Mouse (Mus musculus) heart, embryonic 12.5 days (tissue): Measurements from ENCODE around the gene Gm609. TPM values are rescaled to one million over a fixed set of nuclear protein-coding genes. Genes with fewer than 3 reads are reported as not detected.

ENCODE experiments used
- ATAC-seq: fragments of 200-750 bp; cut with Nextera tagmentation; 2 replicates; pipeline ENCODE4 v1.8.0; 2017; ENCODE audit warnings: moderate TSS enrichment, moderate library complexity; ENCODE audit not compliant: insufficient number of reproducible peaks, low FRiP score
- H3K27ac ChIP-seq: fragments of 300-500 bp; sonication (generic); 2 replicates; pipeline ENCODE4 v1.5.1; 2016; ENCODE audit warnings: mild to moderate bottlenecking, moderate library complexity; ENCODE audit not compliant: poor library complexity, severe bottlenecking
- H3K27me3 ChIP-seq: fragments of 300-500 bp; sonication (generic); replicated peaks from 2 replicates; pipeline ENCODE4 v1.6.1; 2016; ENCODE audit warnings: mild to moderate bottlenecking, moderate library complexity
- H3K36me3 ChIP-seq: fragments of 300-500 bp; sonication (generic); 2 replicates; pipeline ENCODE4 v1.6.1; 2016; ENCODE audit warnings: mild to moderate bottlenecking, moderate library complexity
- H3K4me1 ChIP-seq: fragments of 300-500 bp; sonication (generic); replicated peaks from 2 replicates; pipeline ENCODE4 v1.6.1; 2016; ENCODE audit warnings: mild to moderate bottlenecking
- H3K4me2 ChIP-seq: fragments of 300-500 bp; sonication (generic); 2 replicates; pipeline ENCODE4 v1.6.1; 2016; ENCODE audit warnings: mild to moderate bottlenecking, moderate library complexity
- H3K4me3 ChIP-seq: fragments of 300-500 bp; sonication (generic); 2 replicates; pipeline ENCODE4 v1.5.1; 2016; ENCODE audit warnings: mild to moderate bottlenecking
- H3K9ac ChIP-seq: fragments of 300-500 bp; sonication (generic); 2 replicates; pipeline ENCODE4 v1.6.1; 2016; ENCODE audit warnings: mild to moderate bottlenecking, moderate library complexity
- H3K9me3 ChIP-seq: fragments of 300-500 bp; sonication (generic); replicated peaks from 2 replicates; pipeline ENCODE4 v1.6.1; 2016; ENCODE audit warnings: mild to moderate bottlenecking, moderate library complexity
- WGBS: fragments of 180-500 bp; shearing (Covaris S2); methylation state at CpG from one replicate; pipeline ENCODE4 v1.1.7; 2016; 5-methylcytosine and 5-hydroxymethylcytosine counted together
- polyA plus RNA-seq: library from polyadenylated mRNA; unstranded; fragments of >200 nt; fragmentation: Nextera tagmentation; extraction: Ambion mirVana; gene quantifications from 2 replicates; pipeline ENCODE4 v1.2.1, GENCODE M21; 2016

The Gm609 gene
- polyA plus RNA-seq, 1 experiment from 2014 or later: not detected

- H3K9me3 ChIP-seq: no peaks in the 10 kb centered on the region
Observed at GRCm38 (mm10) chr16:45375506-45376225, 117.1 kb downstream of the Gm609 start.

GRCm38 (mm10) chr16:45374074-45374473, 118.7 kb downstream of the Gm609 start:
- no peak overlapping the region for H3K4me3 ChIP-seq
- WGBS: 72% methylated on average over 2 of the region's 2 CpGs
- no peak overlapping the region for H3K4me2 ChIP-seq
- no peaks in the 10 kb centered on the region for H3K36me3 ChIP-seq
- no peak overlapping the region for H3K9ac ChIP-seq
- ATAC-seq: no peak
- H3K9me3 ChIP-seq: no peaks in the 10 kb centered on the region
- H3K27me3 ChIP-seq: no peaks in the 10 kb centered on the region
- H3K4me1 ChIP-seq: no peaks in the 10 kb centered on the region
- H3K27ac ChIP-seq: no peak overlapping the region

More at GRCm38 (mm10) chr16:45375506-45376225, 117.1 kb downstream of the Gm609 start:
- H3K4me1 ChIP-seq: no peaks in the 10 kb centered on the region
- no peak overlapping the region for H3K9ac ChIP-seq
- no peaks in the 10 kb centered on the region for H3K36me3 ChIP-seq
- H3K27me3 ChIP-seq: no peaks in the 10 kb centered on the region
- 53% methylated on average over 2 of the region's 2 CpGs for WGBS
- H3K27ac ChIP-seq: no peak overlapping the region
- no peak for ATAC-seq
- no peak overlapping the region for H3K4me2 ChIP-seq
- no peak overlapping the region for H3K4me3 ChIP-seq

GRCm38 (mm10) chr16:45371076-45371475, 121.7 kb downstream of the Gm609 start:
- Histone ChIP-seq H3K9ac (no peak overlapping the region), H3K27me3 (no peaks in the 10 kb centered on the region), H3K27ac (no peak overlapping the region), H3K4me1 (0 out of 2 replicates have a peak, but pooled peaks cover 3% of the 10 kb centered on the region), H3K36me3 (no peaks in the 10 kb centered on the region), H3K9me3 (no peaks in the 10 kb centered on the region), H3K4me2 (no peak overlapping the region), H3K4me3 (no peak overlapping the region)
- ATAC-seq: no peak
- 75% methylated on average over 1 of the region's 1 CpGs for WGBS

- Histone ChIP-seq H3K4me3 (no peak overlapping the region), H3K27me3 (no peaks in the 10 kb centered on the region), H3K4me1 (peaks cover 4% of the 10 kb centered on the region; the same call in 1 of the 2 replicates), H3K36me3 (no peaks in the 10 kb centered on the region), H3K27ac (peak overlapping the region; percentile 43; the same call in 1 of the 2 replicates), H3K9me3 (no peaks in the 10 kb centered on the region), H3K4me2 (no peak overlapping the region), H3K9ac (no peak overlapping the region)
- no peak for ATAC-seq
- WGBS: 57% methylated on average over 4 of the region's 4 CpGs
Observed at GRCm38 (mm10) chr16:45369285-45369965, 123.3 kb downstream of the Gm609 start.

- Histone ChIP-seq H3K27me3 (no peaks in the 10 kb centered on the region), H3K4me3 (no peak overlapping the region), H3K4me1 (peaks cover 4% of the 10 kb centered on the region; the same call in 1 of the 2 replicates), H3K36me3 (no peaks in the 10 kb centered on the region), H3K9me3 (no peaks in the 10 kb centered on the region), H3K4me2 (no peak overlapping the region), H3K27ac (peak overlapping the region; percentile 54), H3K9ac (no peak overlapping the region)
- 59% methylated on average over 7 of the region's 7 CpGs for WGBS
- ATAC-seq: no peak
Observed at GRCm38 (mm10) chr16:45366111-45366510, 126.7 kb downstream of the Gm609 start.

- no peaks in the 10 kb centered on the region for H3K9me3 ChIP-seq
- H3K4me3 ChIP-seq: no peak overlapping the region
- H3K27ac ChIP-seq: no peak overlapping the region
- no peak for ATAC-seq
- H3K4me1 ChIP-seq: peaks cover 4% of the 10 kb centered on the region; the same call in 1 of the 2 replicates
- H3K36me3 ChIP-seq: no peaks in the 10 kb centered on the region
- H3K4me2 ChIP-seq: no peak overlapping the region
- 85% methylated on average over 9 of the region's 9 CpGs for WGBS
- H3K9ac ChIP-seq: no peak overlapping the region
- no peaks in the 10 kb centered on the region for H3K27me3 ChIP-seq
Observed at GRCm38 (mm10) chr16:45365353-45365752, 127.4 kb downstream of the Gm609 start.

GRCm38 (mm10) chr16:45364627-45365026, 128.1 kb downstream of the Gm609 start:
- ATAC-seq: no peak
- Histone ChIP-seq H3K4me2 (no peak overlapping the region), H3K4me1 (peaks cover 4% of the 10 kb centered on the region; the same call in 1 of the 2 replicates), H3K27me3 (no peaks in the 10 kb centered on the region), H3K4me3 (no peak overlapping the region), H3K9me3 (no peaks in the 10 kb centered on the region), H3K27ac (no peak overlapping the region), H3K36me3 (no peaks in the 10 kb centered on the region), H3K9ac (no peak overlapping the region)
- 77% methylated on average over 1 of the region's 1 CpGs for WGBS

GRCm38 (mm10) chr16:45363480-45364045, 129.2 kb downstream of the Gm609 start:
- no peaks in the 10 kb centered on the region for H3K9me3 ChIP-seq
- H3K27me3 ChIP-seq: no peaks in the 10 kb centered on the region
- H3K4me3 ChIP-seq: no peak overlapping the region
- no peak overlapping the region for H3K4me2 ChIP-seq
- no peak overlapping the region for H3K27ac ChIP-seq
- no peak for ATAC-seq
- H3K4me1 ChIP-seq: peaks cover 4% of the 10 kb centered on the region; the same call in 1 of the 2 replicates
- 61% methylated on average over 4 of the region's 4 CpGs for WGBS
- H3K36me3 ChIP-seq: no peaks in the 10 kb centered on the region
- H3K9ac ChIP-seq: no peak overlapping the region

Other genes starting within 250 kb of the Gm609 start
- 14.6 and 15.4 TPM in 2 replicates for gene Cd200, start 83.9 kb downstream of the Gm609 start, polyA plus RNA-seq
- gene Gm17783, start 39.1 kb upstream of the Gm609 start, polyA plus RNA-seq: not detected in 2 replicates
- gene Slc9c1, start 42.3 kb upstream of the Gm609 start, polyA plus RNA-seq: not detected in 2 replicates
- 0.21 and 0.26 TPM in 2 replicates for gene Gcsam, start 117.4 kb upstream of the Gm609 start, polyA plus RNA-seq
- 0.26 and 0.31 TPM in 2 replicates for gene BC016579, start 161.1 kb upstream of the Gm609 start, polyA plus RNA-seq
- gene Tmprss7, start 200.7 kb upstream of the Gm609 start, polyA plus RNA-seq: not detected in 2 replicates
- gene Tagln3, start 231.6 kb upstream of the Gm609 start, polyA plus RNA-seq: 10.0 and 10.2 TPM in 2 replicates
- gene Abhd10, start 250.0 kb upstream of the Gm609 start, polyA plus RNA-seq: 29.1 and 31.1 TPM in 2 replicates